Mouse (Mus musculus): Measurements from ENCODE around the gene 1700018G05Rik.
"Not testable (repeated sequence)": the region's sequence is repeated elsewhere in the genome, so short reads cannot be mapped to it uniquely, and the experiment has no call there.

1700018G05Rik gene

DNA sequence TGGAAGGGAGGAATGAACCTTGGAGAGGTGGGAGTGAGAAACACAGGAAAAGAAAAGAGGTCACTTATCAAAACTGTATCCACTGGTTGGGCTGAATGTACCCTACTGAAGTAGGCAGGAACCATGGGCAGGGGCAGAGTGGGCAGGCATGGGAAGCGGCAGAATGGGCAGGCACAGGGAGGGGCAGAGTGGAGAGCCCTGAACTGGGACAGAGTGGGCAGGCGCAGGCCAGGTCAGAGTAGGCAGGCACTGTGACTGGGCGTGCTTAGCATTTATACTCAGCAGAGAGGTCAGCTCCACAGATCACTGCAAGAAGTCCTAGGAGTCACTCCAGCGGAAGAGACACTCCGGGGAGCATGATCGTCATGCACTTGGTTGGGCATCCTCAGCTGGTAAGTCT, at the start of gene 1700018G05Rik:
TSS of gene 1700018G05Rik (plus strand) at position 301 of the 400 bp plus-strand sequence.
- not testable (repeated sequence) for DNase-seq

DNA sequence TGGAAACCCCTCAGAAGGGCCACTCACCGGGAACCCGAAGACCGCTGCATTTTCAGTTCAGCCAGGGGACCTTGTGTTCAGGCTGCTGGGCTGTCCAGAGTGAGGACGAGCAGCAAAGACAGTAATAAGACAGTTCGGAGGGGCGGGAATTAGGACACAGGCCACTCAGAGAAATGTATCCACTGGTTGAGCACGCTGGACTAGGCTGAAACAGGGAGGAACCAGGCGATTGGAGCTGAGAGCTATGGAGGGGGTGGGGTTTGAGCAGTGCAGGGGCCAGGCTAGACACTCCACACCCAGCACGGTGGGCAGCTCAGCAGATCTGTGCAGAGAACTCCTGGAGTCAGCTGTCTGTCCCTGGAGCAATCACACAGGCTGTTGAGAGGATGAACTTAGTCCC, 19.6 kb upstream of the 1700018G05Rik start, which contains the start of the genes Dmrtc1a and 1700011M02Rik:
TSS of gene Dmrtc1a (minus strand) at position 101 of the 400 bp plus-strand sequence.
TSS of gene 1700011M02Rik (plus strand) at position 319 of the 400 bp plus-strand sequence.
- not testable (repeated sequence) for DNase-seq

DNA sequence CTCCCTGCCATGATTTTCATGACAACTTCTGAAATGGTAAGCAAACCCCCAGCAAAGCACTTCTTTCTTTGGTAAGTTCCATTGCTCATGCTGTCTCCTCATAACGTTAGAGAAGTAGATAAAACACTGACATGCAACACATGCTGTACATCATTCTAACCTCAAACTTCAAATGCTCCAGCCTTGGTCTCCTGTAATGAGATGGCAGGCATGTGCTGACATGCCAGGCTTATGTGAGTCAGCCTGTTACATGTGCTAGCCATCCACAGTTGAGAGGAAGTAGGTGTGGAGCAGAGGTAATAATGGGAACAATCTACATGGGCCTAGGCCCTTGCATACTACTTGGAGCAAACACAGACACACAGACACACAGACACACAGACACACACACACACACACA, 13.3 kb upstream of the 1700018G05Rik start:
- DNase-seq = not testable (repeated sequence)

DNA sequence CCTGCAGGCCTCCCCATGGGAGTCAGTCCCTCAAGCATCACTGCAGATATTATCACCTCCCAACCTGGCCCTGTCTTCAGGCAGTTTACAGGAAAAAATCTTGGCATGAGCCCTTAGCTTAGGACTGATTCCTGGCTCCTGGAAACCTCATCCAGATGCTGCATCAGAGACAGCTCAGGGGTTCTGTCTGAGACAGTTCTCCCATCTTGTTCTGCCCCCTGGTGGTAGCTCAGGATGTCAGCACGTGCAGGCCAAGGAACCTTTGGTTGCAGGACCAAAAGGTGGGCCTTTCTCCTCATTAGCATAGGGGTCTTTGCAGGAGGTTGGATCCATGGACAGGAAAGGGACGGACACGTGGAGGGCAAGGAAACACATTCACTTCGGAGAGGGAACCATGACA, 1.5 kb upstream of the 1700018G05Rik start:
- peak; percentile 57 for DNase-seq

DNA sequence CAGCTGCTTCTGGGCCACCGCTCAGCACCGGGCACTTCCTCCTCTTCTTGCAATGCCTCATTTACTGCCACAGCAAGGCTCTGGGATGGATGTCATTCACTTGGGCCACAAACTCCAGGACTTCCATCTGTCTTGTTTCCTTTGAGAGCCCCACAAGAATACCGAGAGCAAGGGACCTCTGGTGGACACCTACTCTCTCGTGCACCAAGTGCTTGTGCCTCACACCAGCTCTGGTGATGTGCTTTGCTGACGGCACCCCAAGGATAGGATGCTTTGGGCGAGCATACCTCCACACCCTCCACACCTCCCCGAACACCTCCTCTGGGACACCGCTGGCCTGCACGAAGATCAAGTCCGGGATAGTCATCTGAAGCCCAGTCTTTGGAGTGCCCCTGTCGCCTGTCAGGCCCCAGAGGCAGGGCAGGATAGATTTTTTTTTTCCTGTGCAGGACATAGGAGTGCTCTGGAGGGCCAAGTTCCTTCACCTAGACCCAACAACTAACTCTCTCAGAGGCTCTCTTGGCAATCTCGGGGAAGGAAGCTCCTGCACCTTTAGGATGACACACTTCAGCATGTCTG, 4.9 kb downstream of the 1700018G05Rik start:
- DNase-seq = no peak

DNA sequence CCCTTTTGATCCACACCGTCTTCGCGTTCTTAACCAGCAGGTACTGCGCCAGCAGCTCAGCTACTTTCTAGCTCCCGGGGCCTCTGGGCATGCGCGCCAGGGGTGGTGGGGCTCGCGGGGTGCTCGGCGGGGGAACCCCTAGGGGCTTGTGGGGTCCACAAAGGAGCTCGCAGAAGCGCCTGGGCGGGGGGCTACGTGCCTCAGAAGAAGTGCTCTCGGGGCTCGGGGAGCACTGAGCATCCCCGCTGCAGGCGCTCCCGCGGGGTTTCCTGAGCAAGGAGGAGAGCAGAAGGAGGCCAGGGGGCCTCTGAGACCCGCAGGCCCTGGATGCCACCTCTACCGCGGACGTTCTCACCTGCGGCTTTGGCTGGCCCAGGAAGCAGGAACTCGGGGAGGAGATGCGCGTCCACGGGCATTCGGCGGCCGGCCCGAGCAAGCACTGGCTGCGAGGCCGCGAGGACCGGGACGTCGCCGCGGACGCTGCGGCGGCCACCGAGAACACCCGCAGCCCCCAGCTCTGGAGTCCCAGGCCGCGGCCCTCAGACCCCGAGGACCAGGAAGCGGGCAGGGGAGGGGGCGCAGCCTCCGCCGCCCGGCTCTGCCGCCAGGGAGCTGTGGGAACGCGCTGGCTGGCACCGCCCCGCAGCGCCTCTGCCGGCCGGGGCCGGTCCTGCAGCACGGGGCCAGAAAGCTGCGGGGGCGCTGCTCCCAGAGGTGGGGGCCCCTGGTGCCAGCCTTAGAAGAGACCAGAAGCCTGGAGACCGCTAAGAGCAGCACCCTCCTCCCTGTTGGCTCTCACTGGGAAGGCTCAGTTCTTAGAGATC, 5.6 kb downstream of the 1700018G05Rik start:
- peak; percentile 71 for DNase-seq

DNA sequence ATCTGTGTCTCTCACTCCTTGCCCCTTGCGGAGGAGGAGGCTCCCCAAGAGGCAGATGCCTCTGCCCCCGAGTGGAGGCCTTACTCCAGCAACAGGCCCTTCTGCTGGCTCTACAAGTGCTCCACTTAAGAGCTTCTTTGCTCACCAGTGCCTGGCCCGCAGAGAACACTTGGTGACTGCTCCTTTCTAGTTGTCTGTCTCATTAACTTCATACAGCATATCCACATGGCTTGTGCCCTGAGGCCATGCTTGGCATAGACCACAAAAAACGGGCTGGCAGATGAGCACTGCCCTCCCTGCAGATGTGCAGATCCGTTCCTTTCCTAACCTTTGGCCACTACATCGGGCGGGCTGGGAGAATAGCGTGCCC, 6.2 kb downstream of the 1700018G05Rik start:
- peak; percentile 2 for DNase-seq

DNA sequence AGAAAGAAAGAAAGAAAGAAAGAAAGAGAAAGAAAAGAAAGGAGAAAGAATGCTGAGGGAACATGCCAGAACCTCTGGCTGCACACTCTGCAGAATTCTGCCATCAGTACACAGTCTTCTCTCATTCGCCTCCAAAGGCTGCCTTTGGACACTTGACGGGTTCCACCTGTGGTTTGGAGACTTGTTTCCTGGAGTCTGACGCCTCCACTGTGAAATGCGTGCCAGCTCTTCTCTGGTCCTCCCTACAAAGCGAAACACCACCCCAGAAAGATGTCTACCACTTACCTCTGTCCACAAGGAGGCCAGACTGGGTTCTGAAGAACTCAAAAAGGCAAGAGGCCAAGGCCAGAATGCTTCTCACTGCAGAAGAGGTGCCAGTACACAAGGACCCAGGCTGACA, 8.6 kb downstream of the 1700018G05Rik start:
- no peak for DNase-seq

DNA sequence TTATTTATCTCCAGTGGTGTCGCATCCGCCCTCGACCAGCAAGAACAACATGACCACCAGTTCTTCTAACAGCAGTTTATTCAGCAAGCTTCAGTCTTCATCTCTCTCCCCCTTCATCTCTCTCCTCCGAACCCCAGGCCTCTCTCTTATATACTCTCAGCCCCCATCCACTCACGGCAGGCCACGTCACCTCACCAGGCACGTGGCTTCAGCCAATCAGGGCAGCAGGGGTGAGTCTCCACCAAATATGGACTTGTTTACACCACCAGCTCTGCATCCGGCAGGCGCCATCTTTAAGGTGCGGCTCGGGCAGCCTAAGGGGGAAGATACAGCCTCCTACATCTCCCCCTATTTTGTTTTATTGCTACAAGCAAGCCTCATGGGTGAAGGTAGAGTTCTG, 22.0 kb downstream of the 1700018G05Rik start:
- not testable (repeated sequence) for DNase-seq

DNA sequence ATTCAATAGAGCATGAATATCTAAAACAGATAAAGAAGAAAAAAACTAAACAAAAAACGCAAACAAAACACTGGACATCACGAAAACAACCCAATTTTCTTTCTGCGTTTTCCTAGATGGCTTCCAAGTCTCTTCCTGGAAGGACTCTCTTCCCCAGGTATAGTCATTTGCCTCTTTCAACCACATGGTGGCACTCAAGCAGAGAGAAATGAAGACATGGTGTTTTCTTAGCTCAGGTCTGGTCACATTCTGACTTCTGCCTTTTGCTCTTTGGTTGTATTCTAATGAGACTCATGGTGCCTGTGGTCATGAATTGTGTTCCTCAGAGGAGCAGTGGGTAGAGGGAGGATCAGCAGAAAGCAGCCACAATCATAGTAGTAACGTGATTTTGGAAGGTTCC, 30.7 kb downstream of the 1700018G05Rik start:
- peak; percentile 39 for DNase-seq

DNA sequence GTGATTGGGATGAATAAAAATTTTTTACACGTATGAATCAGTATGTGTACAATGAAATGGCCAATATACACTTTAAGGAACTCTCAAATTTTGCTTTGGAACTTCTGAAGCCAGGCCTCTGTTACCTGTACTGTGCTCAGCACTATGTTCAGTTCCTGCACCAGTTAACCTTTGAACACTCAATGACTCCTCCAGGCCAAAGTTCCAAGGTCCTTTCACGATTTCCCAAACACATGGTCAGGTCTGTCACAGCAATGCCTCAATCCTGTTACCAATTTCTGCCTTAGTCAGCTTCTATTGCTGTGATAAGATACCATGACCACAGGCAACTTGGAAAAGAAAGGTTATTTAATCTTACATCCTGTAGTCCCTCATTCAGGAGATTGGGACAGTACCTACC, 32.4 kb downstream of the 1700018G05Rik start:
- no peak for DNase-seq
